Mouse (Mus musculus) embryonic facial prominence, embryonic 14.5 days (tissue): ENCODE measurements around the gene March10. TPM values are rescaled to one million over a fixed set of nuclear protein-coding genes. Genes with fewer than 3 reads are reported as not detected.

Experiments used
- ATAC-seq: fragments of 200-750 bp; cut with Nextera tagmentation; 2 replicates; pipeline ENCODE4 v1.8.0; 2017; ENCODE audit warnings: low read depth, moderate number of reproducible peaks, moderate TSS enrichment
- DNase-seq: peaks from one replicate; pipeline ENCODE4 v3.0.0-alpha.2; 2015; ENCODE audit warnings: low spot score
- H3K27ac ChIP-seq: fragments of 300-500 bp; sonication (generic); replicated peaks from 2 replicates; pipeline ENCODE4 v1.5.1; 2014; ENCODE audit warnings: low read depth, mild to moderate bottlenecking, low read length, moderate library complexity
- H3K27me3 ChIP-seq: fragments of 300-500 bp; sonication (generic); replicated peaks from 2 replicates; pipeline ENCODE4 v1.6.1; 2014; ENCODE audit warnings: low read length; ENCODE audit not compliant: control insufficient read depth, insufficient read depth
- H3K36me3 ChIP-seq: fragments of 300-500 bp; sonication (generic); 2 replicates; pipeline ENCODE4 v1.6.1; 2014; ENCODE audit warnings: low read length, mixed read lengths; ENCODE audit not compliant: control insufficient read depth, insufficient read depth
- H3K4me1 ChIP-seq: fragments of 300-500 bp; sonication (generic); 2 replicates; pipeline ENCODE4 v1.6.1; 2014; ENCODE audit warnings: antibody characterized with exemption, low read length; ENCODE audit not compliant: control insufficient read depth, insufficient read depth
- H3K4me2 ChIP-seq: fragments of 300-500 bp; sonication (generic); 2 replicates; pipeline ENCODE4 v1.6.1; 2014; ENCODE audit warnings: low read depth, mild to moderate bottlenecking, low read length, moderate library complexity, mixed read lengths
- H3K4me3 ChIP-seq: fragments of 300-500 bp; sonication (generic); 2 replicates; pipeline ENCODE4 v1.5.1; 2014; ENCODE audit warnings: low read depth, mild to moderate bottlenecking, low read length
- H3K9ac ChIP-seq: fragments of 300-500 bp; sonication (generic); 2 replicates; pipeline ENCODE4 v1.6.1; 2014; ENCODE audit warnings: low read depth, mild to moderate bottlenecking, low read length, moderate library complexity, mixed read lengths
- H3K9me3 ChIP-seq: fragments of 300-500 bp; sonication (generic); 2 replicates; pipeline ENCODE4 v1.6.1; 2016; ENCODE audit warnings: low read length; ENCODE audit not compliant: control insufficient read depth
- WGBS: fragments of 180-500 bp; shearing (Covaris S2); extraction: QIAGEN DNeasy Blood & Tissue Kit; methylation state at CpG from one replicate; pipeline ENCODE4 v1.1.7; 2014; 5-methylcytosine and 5-hydroxymethylcytosine counted together
- polyA plus RNA-seq: library from polyadenylated mRNA; unstranded; fragments of >200 nt; fragmentation: Nextera tagmentation; extraction: Ambion mirVana; gene quantifications from 2 replicates; pipeline ENCODE4 v1.2.1, GENCODE M21; 2014

March10 gene
- polyA plus RNA-seq, 1 experiment from 2014 or later, result 0.36 TPM

GRCm38 (mm10) chr11:105470896-105471295 is 14.4 kb upstream of the March10 start:
- Histone ChIP-seq H3K27ac (no peak overlapping the region), H3K36me3 (no peaks in the 10 kb centered on the region), H3K4me3 (no peak overlapping the region), H3K27me3 (no peaks in the 10 kb centered on the region), H3K4me2 (no peak overlapping the region), H3K9me3 (no peaks in the 10 kb centered on the region), H3K4me1 (peaks cover 11% of the 10 kb centered on the region; the same call in 1 of the 2 replicates), H3K9ac (no peak overlapping the region)
- no peak for ATAC-seq
- WGBS, result 89% methylated on average over 4 of the region's 4 CpGs
- DNase-seq, result no peak

GRCm38 (mm10) chr11:105469561-105469960 is 13.0 kb upstream of the March10 start:
- 74% methylated on average over 4 of the region's 4 CpGs for WGBS
- Histone ChIP-seq H3K27me3 (no peaks in the 10 kb centered on the region), H3K27ac (no peak overlapping the region), H3K9me3 (no peaks in the 10 kb centered on the region), H3K9ac (no peak overlapping the region), H3K36me3 (no peaks in the 10 kb centered on the region), H3K4me3 (no peak overlapping the region), H3K4me1 (peaks cover 11% of the 10 kb centered on the region; the same call in 1 of the 2 replicates), H3K4me2 (no peak overlapping the region)
- DNase-seq, result no peak
- ATAC-seq, result no peak

DNA sequence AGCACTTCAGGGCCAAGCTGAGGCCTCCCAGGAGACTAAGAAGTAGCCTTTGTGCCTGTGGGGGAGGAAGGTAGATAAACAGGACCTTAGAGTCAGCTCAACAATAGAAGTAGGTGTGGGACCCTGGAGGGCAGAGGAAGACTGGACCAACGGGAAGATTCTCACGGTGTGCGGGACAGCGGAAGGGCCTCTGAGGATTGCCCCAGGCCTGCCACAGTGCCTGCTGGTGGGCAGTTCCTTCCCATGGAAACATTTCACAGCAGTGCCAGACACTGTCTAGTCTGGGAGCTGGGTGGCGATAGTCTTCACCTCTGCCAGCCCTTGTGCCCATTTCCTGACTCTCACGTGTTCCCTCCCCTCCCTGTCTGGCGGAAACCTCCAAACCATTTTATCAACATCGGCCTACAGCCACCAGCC is 12.6 kb upstream of the March10 start:
- ATAC-seq, result no peak
- H3K27me3 ChIP-seq, result no peaks in the 10 kb centered on the region
- WGBS, result 65% methylated on average over 8 of the region's 8 CpGs
- no peak overlapping the region for H3K4me2 ChIP-seq
- no peak overlapping the region for H3K4me3 ChIP-seq
- no peak for DNase-seq
- no peak overlapping the region for H3K27ac ChIP-seq
- peaks cover 11% of the 10 kb centered on the region; the same call in 1 of the 2 replicates for H3K4me1 ChIP-seq
- no peaks in the 10 kb centered on the region for H3K9me3 ChIP-seq
- H3K9ac ChIP-seq, result no peak overlapping the region
- no peaks in the 10 kb centered on the region for H3K36me3 ChIP-seq

DNA sequence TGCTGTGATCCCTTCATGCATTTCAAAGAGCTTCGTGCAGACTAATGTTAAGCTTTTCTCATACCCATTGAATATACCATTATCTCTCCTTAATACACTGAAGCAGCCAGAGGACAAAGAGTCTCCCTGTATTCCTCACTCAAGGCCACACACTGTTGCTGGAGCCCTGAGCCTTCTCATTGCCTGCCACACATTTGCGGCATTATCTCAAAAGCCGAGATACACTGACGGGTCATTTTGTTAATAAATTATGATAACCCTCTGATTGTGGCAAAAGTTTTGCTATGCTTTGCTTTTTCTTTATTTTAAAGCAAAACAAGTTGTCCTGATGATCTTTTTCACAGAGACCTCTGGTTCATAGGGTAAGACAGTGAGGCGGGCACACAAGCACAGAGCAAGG is 11.9 kb upstream of the March10 start:
- Histone ChIP-seq H3K27me3 (no peaks in the 10 kb centered on the region), H3K36me3 (no peaks in the 10 kb centered on the region), H3K4me1 (peaks cover 11% of the 10 kb centered on the region; the same call in 1 of the 2 replicates), H3K27ac (no peak overlapping the region; the same call in 1 of the 2 replicates), H3K9ac (no peak overlapping the region), H3K9me3 (no peaks in the 10 kb centered on the region), H3K4me3 (no peak overlapping the region), H3K4me2 (no peak overlapping the region)
- WGBS, result 64% methylated on average over 5 of the region's 5 CpGs
- DNase-seq, result no peak
- ATAC-seq, result no peak

DNA sequence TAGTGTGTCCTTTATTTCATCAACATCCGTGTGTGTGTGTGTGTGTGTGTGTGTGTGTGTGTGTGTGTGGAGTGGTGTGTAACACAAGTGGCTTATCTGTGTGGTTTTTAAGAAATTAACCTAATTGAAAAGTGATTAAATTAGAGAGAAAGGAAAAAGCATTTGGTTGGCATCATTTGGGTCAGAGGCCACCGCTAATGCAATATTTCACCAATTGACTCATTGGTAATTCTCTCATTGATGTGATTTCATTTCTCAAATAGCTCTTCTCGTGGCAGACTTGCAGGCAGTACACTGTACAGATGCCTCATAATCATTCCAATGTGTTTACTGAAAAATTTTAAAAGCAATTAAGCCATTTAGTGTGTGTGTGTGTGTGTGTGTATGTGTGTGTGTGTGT is 11.3 kb upstream of the March10 start:
- H3K4me2 ChIP-seq, result no peak overlapping the region
- 47% methylated on average over 3 of the region's 3 CpGs for WGBS
- no peak for ATAC-seq
- no peak overlapping the region for H3K4me3 ChIP-seq
- peak overlapping the region; percentile 80 for H3K27ac ChIP-seq
- peaks cover 12% of the 10 kb centered on the region; the same call in 1 of the 2 replicates for H3K4me1 ChIP-seq
- H3K9ac ChIP-seq, result no peak overlapping the region
- no peak for DNase-seq
- no peaks in the 10 kb centered on the region for H3K36me3 ChIP-seq
- H3K27me3 ChIP-seq, result no peaks in the 10 kb centered on the region
- no peaks in the 10 kb centered on the region for H3K9me3 ChIP-seq

DNA sequence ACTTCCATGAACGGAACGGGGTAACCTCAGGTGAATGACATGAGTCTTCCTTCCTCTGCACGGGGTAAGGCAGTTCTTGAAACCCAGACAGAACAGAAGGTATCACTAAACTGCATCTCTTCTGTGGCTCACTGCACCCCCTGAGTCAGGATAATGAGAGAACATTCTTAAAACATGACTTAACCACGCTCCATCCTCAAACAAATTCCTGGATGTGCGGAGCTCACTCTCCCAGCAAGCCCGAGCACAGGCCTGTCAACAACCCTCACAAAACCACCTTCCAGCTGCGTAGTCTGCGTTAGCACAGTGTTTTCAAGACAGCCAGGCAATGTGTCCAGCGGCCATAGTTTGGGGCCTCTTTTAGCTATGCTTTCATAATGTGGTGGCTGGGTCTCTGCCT is 10.7 kb upstream of the March10 start:
- Histone ChIP-seq H3K4me1 (peaks cover 16% of the 10 kb centered on the region; the same call in 1 of the 2 replicates), H3K27me3 (no peaks in the 10 kb centered on the region), H3K9me3 (no peaks in the 10 kb centered on the region), H3K9ac (no peak overlapping the region), H3K4me2 (peak overlapping the region; percentile 24), H3K27ac (peak overlapping the region; percentile 80), H3K36me3 (no peaks in the 10 kb centered on the region), H3K4me3 (no peak overlapping the region)
- WGBS, result 11% methylated on average over 9 of the region's 9 CpGs
- peak; percentile 86 for ATAC-seq
- DNase-seq, result peak; percentile 91

- WGBS, result 24% methylated on average over 4 of the region's 4 CpGs
- H3K4me2 ChIP-seq, result peak overlapping the region; percentile 24
Measured at GRCm38 (mm10) chr11:105466756-105467155, 10.2 kb upstream of the March10 start.

GRCm38 (mm10) chr11:105465488-105465887 is 9.0 kb upstream of the March10 start:
- Histone ChIP-seq H3K4me1 (peaks cover 16% of the 10 kb centered on the region; the same call in 1 of the 2 replicates), H3K9ac (no peak overlapping the region), H3K27me3 (no peaks in the 10 kb centered on the region), H3K9me3 (no peaks in the 10 kb centered on the region), H3K4me2 (no peak overlapping the region), H3K27ac (no peak overlapping the region), H3K4me3 (no peak overlapping the region), H3K36me3 (no peaks in the 10 kb centered on the region)
- ATAC-seq, result no peak
- WGBS, result 75% methylated on average over 9 of the region's 9 CpGs
- DNase-seq, result no peak

More at GRCm38 (mm10) chr11:105466756-105467155, 10.2 kb upstream of the March10 start:
- H3K36me3 ChIP-seq, result no peaks in the 10 kb centered on the region
- ATAC-seq (no peak), DNase-seq (peak; percentile 77)
- no peaks in the 10 kb centered on the region for H3K27me3 ChIP-seq
- H3K9ac ChIP-seq, result no peak overlapping the region
- peak overlapping the region; percentile 80; the same call in 1 of the 2 replicates for H3K27ac ChIP-seq
- peaks cover 16% of the 10 kb centered on the region; the same call in 1 of the 2 replicates for H3K4me1 ChIP-seq
- no peaks in the 10 kb centered on the region for H3K9me3 ChIP-seq
- no peak overlapping the region for H3K4me3 ChIP-seq

GRCm38 (mm10) chr11:105464430-105464967 is 8.0 kb upstream of the March10 start:
- no peak overlapping the region for H3K4me2 ChIP-seq
- peaks cover 16% of the 10 kb centered on the region; the same call in 1 of the 2 replicates for H3K4me1 ChIP-seq
- ATAC-seq, result no peak
- no peak overlapping the region for H3K4me3 ChIP-seq
- no peaks in the 10 kb centered on the region for H3K9me3 ChIP-seq
- no peak for DNase-seq
- H3K27me3 ChIP-seq, result no peaks in the 10 kb centered on the region
- no peaks in the 10 kb centered on the region for H3K36me3 ChIP-seq
- no peak overlapping the region for H3K27ac ChIP-seq
- no peak overlapping the region for H3K9ac ChIP-seq
- 64% methylated on average over 8 of the region's 8 CpGs for WGBS
